Mouse (Mus musculus) 3T3-L1 (cell line): ENCODE data around the gene Cstl1.
A peak's percentile ranks its signal among the peaks of the same experiment; 100 is the strongest.
"Not testable (repeated sequence)": the region's sequence is repeated elsewhere in the genome, so short reads cannot be mapped to it uniquely, and the experiment has no call there.

Experiments used
- DNase-seq: peaks from one replicate; pipeline ENCODE4 v3.0.0-alpha.2; 2015; ENCODE audit warnings: low read depth, low spot score

The Cstl1 gene

DNA sequence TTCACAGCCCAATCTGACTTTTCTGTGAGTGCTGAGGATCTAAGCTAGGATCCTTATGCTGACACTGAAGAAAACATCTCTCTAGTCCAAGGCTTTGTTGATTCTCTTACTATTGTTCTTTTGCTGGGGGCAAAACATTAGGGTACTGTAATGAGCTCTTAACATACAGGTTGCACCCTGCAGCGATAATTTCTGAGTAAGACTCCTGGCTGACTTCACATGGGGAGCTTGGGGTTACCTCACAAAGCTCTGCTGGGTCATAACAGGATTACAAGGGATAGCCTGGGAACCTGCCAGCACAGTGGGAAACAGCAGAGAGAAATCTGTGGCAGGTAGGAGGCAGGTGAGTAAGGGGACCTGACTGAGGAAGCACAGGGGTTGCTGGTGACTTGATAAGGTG, at the start of gene Cstl1:
Cstl1 (plus strand) TSS at position 301 of the 400 bp plus-strand sequence.
- no peak for DNase-seq

DNA sequence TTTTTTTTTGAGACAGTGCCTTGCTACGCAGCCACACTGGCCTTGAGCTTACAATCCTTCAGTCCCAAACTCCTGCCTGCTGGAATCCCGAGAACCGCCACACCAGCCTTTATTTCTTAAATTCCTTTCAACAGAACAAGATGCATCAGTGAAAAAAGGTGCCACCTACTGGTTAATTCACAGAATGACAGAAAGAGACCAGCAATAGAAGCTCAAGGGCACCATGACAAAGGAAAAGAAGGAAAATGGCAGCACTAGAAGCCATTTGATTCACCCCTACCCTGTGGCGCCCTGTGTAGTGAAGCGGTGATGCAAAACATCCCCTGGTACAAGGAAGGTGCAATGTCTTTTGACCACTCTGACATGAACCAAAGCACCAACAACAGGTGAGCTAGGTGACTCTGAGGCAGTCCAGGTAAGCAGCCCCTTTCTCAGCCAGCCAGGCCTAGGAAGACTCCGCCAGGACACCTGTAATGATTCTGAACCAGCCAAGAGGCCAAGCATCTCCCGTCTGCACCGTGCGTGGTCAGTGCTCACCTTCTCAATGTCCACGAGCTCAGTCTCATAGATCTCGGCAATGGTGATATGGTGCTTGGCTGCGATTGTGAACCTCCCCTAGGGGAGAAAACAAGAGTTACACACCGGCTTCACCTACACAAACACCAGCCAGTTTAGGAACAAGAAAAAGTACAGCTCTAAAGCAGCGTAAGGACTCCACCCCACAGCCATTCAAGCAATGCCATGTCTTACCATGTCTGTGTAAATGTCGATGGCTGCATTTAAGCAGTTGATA, 43.6 kb upstream of the Cstl1 start:
- DNase-seq: peak; percentile 80

DNA sequence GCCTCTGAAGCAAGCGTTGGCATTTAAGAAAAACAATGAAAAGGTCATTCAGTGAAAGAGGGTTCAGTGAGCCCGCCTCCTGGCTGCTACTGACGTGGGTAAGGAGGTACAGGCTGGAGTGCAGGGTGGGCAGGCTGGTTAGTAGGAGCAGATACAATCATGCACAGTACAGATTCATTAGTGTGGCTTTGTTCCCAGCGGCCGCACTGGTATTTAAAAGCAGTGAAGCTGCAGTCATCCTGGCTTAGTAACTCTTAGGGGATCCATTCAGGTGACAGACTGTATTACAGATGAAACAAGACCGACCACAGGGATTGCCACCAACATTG, 43.0 kb upstream of the Cstl1 start:
- no peak for DNase-seq

DNA sequence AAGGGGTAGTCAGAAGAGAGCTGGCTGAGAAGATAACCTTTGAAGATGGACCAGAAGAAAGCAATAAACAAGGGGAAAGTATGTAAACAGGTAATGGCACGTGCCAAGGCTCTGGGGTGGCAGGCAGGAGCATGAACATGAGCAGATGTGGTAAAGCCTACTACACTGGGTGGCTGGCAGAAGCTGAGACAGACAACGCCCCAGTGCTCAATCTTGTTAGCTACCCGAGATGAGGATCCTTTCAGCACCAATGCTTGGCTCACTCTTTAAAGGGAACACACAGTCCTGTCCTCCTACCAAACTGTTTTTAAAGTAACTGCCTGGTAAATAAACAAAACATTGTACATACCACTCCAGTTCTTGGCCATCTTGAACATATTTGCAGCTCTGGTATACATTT, 37.8 kb upstream of the Cstl1 start:
- DNase-seq: no peak

DNA sequence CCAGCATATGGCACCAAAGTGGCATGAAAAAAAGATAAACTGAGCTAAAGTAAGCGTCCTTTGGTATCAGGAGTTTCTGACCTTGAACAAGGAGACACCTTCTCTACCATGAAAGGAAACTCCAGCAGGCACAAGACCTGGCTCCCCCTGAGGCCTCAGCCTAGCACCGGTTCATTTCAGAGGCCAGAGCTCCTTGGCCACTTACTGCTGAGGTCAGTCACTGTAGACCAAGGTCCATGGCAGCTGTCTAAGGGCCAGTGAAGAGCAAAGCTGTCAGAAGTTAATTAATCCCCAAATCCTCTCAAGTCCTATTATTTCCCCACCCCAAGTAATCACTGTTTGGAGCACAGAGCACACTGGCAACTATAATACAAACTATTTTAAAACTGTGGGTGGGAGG, 33.1 kb upstream of the Cstl1 start:
- no peak for DNase-seq

DNA sequence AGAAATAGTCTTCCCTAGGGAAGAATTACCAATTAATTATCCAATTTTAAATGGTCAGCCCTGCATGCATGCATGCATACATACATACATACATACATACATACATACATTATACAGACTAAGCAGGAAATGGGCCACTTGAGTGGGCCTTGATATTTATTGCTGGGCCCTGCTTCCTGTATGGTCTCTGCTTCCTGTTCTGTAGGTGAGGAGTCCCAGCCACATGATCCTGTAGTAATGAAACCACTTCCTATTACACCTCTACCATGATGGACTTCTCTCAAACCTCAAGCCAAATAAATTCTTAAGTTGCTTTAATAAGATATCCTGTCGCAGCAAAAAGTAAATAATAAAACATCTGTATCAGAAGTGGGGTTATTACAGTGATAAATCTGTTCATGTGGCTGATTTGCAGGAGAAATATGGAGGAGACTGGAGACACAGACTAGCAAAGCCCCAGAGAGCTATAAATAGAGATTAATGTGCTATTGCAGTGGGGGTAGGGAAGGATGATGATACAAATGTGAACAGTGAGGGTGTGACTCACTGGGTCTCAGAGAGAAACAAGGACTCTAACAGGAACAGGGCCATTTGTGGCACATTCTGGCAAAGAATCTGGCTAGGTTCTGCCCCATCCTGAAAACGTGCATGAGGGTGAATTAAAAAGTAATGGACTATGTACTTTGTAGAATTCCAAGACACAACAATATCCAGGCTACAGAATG, 30.7 kb upstream of the Cstl1 start:
- DNase-seq: peak; percentile 84

DNA sequence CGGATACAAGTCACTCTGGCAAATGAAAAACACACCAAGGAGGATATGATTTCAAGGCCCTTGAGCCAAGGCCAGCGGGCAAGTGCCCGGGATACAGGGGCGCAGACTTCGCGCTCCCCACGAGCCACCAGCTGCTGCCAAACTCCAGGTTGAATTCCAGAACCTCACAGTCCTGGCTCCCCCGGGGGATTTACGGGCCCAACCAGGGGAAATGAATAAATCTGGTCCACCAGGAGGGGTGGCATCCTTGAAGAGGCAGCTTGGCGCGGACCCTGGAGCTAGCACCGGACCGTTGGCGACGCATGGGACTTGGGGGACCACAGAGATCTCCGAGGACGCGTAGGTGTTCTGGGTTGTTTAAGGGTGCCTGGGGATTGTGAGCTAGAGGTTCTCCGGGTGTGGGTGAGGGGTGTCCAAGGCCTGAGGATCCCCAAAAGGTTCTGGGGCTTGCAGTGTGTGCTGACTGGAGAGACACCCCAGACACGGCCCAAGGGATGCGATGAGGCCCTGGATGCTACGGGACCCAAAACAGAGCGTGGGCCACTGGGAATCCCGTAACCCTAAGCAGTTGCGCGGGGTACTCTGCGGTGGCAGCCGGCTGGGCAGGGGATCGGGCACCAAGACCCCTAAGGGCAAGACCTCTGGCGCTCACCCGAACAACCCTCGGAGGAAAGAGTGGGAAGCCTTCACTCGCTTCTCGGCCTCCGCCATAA, 18.4 kb upstream of the Cstl1 start:
- DNase-seq: peak; percentile 52

DNA sequence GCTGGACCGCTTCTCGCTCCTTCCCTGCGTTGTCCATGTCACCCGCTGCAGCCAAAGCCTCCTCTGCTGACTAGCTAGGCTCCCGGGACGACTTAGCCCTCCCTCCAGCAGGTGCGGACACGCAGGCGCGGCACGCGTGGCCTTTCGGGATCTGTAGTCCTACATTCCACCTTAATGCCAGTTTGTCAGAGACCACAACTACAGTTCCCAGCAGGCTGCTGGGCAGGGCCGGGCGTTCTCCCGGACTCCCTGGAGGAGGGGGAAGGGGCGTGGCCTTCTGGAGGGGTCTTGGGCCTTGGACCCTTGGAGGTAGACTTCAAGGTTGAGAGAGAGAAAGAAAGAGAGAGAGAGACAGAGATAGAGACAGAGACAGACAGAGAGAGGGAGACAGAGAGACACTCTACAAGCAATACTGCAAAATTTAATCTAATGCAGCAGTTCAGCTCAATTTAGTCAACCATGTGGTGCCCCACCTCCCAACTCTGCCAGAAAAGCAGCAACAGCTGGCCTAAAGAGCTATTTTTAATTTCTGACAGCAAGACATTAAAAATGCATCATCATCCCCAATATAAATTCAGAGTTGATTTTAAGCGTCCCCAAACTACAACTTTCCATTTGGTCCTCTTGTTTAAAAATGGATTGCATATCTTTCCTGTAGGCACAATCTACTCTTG, 17.7 kb upstream of the Cstl1 start, which contains the start of gene Napb:
Napb (minus strand) TSS at position 141 of the 674 bp plus-strand sequence.
- DNase-seq: peak; percentile 97

DNA sequence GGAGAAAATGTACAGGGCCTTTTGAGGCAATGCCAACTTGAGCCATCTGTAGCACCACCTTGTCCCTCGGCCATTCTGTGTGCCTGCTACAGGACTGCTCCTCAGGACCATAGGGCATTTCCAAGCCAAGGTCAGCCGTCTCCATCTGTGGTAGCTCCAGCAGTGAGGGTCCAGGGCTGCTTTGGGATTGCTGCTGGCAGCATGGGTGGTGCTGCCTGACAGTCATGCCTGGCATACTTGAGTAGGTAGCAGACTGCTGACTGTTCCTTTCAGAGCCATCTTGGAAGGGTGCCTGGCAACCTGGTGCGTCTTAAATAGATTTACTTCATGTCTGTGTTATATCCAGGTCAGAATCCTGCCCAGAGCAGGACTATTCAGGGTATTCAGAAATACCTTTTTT, 7.2 kb upstream of the Cstl1 start:
- no peak for DNase-seq

DNA sequence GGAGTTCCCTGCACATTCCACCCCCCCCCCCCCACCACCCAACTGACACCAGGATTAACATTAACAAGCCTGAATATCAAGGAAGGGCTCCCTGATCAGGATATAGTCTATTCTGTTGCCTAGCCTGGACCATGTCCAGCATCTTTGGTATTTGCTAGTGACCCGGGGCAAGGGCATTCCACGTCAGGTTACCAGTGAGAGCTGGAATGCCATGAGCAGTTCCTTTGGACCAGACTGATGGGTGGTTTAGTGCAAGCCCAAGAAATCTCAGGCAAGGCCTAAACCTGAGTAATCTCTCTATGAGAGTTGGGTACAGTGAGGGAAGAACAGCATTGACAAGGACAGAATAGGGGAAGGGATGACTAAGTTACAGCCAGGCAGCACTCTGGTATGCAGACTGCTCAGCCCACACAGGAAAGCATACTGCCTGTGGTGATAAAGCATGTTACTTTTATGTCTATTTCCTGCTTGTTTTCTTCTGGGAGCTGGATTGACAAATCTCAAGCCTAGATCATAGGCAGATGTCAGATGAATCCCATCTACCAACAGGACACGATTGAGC, 6.2 kb upstream of the Cstl1 start:
- DNase-seq: peak; percentile 79

DNA sequence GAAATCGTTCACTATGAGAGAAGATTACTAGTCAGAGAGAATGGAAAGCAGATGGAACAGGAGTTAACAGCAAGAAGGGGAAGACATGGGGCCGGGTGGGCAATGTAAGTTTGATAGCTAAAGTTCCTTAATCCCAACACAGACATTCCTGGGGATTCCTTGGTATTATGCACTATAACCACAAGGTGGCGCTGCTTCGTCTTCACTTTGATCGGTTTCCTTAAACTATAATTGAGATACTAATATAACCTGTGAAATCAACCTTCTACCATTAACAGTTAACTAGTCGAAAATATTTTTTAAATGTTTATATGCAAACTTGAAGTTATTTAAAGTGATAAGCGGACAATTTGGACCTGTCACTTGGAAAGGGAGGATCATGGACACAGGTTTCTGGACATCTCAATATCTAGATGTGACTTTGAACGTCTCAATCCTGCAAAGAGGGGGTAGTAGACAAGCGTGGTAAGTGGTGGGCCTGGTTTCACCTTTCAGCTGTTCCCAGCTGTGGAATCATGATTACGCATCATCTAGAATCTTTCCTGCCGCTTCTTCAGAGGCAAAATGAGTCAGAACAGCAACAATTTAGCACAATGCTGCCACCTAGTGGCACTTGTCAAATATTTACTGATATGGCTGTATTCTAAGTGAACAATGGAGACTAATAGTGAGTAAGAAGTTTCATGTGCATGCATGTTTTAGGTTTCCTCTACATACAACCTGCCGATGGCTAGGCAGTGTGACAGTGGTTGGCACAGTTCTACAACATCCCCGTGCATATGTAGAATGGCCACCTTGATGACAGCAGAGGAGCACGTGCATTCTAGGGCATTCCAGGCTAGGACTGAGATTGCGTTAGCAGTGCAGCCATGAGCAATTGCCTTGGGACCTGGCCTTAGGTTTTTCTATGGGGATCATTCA, 2.0 kb downstream of the Cstl1 start:
- peak; percentile 98 for DNase-seq

DNA sequence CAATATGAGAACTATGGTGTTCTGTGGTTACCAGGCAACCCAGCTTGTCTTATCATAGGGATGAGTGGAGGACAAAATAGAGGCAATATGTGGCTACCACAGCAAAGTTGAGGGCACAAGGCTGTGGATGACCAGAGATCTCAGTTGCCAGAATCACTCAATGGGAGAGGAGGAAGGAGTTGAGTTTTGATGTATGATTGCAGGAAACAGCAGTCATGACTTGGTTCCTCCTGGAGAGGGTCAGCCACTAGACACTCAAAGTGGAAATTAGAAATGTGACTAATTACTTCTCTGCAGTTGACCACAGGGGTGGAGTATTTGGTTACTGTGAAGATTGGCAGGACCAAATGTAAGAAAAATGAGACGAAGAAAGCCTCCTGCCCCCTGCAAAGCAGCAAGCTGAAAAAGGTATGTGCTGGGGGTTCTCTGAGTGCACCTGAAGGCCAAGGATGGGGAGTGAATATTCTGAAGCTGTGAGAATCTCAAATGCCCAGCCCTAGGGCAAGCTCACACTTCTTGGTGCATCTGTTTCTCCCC, 4.2 kb downstream of the Cstl1 start:
- DNase-seq: peak; percentile 14

DNA sequence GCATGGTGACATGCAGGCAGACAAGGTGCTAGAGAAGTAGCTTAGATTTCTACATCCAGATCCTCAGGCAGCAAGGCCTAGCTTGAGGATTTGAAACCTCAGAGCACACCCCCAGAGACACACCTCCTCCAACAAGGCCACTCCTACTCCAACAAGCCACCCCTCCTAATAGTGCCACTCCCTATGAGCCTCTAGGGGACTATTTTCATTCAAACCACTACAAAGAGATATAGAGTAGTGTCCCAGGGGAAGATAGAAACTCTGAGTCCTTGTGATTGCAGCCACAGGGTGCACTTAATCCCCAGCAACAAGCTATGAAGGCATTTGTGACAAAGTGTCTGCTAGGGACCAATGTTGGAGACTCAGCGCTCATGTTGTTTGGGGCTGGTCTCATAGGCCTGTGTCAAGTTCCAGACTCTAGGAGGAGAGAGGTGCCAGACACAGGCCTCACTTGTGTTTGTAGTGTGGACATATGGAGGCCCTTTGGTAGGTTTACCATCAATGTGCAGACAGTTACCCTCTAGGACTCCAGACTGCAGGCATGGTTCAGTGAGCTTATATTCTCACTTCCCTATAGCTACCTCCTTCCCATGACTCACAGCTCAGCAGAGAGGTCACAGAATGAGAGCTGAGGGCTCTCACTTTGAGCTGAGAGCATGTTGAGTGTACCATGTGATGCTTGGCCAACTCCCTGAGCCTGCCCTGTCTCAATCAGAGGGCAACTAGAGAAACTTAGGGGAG, 13.7 kb downstream of the Cstl1 start:
- DNase-seq: peak; percentile 20

DNA sequence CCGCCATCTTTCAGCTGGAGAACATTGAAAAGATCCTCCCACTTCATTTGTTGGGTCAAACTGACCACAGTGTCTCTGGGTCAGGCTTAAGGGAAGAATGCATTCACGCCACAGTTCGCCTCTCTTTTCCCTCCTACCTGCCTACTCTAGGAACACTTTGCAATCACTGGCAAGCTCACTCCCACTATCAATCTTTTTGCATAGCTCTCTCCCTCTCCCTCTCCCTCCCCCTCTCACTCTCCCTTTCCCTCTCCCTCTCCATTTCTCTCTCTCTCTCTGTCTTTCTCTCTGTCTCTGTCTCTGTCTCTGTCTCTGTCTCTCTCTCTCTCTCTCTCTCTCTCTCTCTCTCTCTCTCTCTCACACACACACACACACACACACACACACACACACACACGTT, 21.2 kb downstream of the Cstl1 start, which contains the start of gene Cst11:
Cst11 (minus strand) TSS at position 101 of the 400 bp plus-strand sequence.
- DNase-seq: not testable (repeated sequence)

DNA sequence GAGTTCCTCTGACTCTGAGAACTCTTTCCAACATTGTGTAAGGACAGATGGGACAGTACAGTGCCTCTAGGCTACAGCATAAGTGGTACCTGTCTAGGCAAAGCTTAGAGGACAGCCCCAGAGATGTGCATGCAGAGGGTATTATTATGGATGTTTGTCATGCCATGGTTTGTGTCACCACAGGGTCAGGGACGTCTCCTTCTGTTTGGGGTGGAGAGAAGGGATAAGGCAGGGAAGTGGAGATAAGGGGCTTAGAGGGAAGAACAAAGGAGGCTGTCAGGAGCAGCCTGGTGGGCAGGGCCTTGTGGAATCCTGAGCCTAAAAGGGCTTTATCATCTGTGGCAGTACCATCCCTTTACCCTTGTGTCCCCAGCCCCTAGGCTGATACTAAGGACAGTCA, 31.6 kb downstream of the Cstl1 start, which contains the start of gene 8030411F24Rik:
8030411F24Rik (plus strand) TSS at position 301 of the 400 bp plus-strand sequence.
- DNase-seq: no peak

DNA sequence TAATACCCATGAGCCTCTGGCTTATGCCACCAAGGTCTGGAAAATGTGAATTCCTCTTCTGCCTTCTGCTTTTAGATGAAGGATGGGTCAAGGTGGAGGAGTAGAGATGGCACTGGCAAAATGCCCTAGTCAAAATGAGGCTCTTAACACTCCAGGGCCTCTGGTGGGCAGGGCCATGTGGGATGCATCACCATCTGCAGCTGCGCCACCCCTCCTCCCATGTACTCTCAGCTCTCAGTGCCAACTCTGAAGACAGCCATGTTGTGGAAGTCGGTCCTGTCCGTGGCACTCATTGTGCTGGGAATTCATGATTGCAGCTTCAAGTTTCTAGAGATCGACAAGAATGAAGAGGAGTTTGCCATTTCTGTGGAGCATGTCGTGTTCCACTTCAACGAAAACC, 39.0 kb downstream of the Cstl1 start, which contains the start of gene Cst12:
Cst12 (plus strand) TSS at position 220 of the 400 bp plus-strand sequence.
- no peak for DNase-seq

DNA sequence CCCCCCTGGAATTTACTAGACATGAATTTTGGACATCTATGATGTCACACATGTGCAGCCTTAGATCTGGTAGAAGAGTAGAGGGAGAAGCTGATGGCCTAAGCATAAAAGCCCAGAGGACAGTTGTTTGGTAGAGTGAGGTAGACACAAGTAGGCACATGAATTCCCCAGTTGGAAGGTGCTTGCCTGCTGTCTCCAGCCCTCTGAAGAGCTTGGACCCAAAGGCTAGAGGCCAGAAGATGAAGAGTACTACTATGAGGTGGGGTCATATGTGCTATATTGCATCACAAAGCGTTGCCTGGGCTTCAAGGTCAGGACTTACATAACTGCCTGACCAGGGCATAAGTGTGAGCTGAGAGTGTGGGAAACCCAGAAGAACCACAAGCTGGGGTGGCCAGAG, 48.3 kb downstream of the Cstl1 start, which contains the start of gene Cst8:
Cst8 (plus strand) TSS at position 301 of the 400 bp plus-strand sequence.
- DNase-seq: no peak

DNA sequence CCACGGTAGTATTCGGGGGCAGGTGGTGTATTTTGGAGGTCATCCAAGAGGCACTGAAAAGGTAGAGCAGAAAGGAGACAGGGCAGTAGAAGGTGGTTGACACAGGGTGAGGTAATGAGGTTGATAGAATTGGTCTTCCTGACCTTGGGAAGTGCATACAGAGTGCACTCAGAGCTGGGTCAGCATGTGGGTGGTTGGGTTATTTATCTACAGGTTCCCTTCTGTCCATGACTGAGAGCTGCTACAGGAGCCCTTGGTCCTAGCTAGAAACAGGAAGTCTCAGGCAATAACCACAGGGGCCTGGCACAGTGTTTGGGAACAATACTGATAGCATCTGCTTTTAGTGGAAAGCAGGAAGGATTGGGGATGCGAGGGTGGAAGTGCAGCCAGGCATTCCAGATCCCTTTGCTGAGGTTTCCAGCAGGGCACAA, 51.3 kb downstream of the Cstl1 start:
- DNase-seq: peak; percentile 53
